Mouse (Mus musculus) T-helper 1 cell (primary cell): Measurements from ENCODE around the gene Xbp1.

ENCODE experiments used
- in situ Hi-C: fragments of 300-600 bp; cut with MboI, MseI; formaldehyde crosslinking; loops from one replicate; pipeline ENCODE4 v1.15.1; 2025; ENCODE audit warnings: high pct_unique_total_duplicates

Xbp1 gene

DNA sequence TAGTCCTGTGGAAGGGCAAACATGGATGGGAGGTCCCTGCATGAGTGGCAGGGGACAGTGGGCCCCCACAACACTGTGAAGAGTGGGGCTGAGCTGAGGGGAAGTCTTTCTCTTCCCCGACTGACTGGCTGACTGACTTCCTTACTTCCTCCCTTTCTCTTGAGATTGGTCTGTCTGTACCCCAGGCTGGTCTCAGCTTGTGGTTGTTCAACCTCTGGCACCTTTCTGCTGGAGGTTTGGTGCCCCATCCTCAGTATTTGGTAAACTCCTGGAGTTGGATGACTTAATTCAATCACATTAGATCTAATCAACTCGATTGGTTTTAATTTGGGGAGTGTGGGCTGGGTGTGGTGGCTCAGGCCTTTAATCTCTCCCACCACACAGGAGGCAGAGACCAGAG, 46.0 kb downstream of the Xbp1 start:
- in situ Hi-C loops, result no loop called here

DNA sequence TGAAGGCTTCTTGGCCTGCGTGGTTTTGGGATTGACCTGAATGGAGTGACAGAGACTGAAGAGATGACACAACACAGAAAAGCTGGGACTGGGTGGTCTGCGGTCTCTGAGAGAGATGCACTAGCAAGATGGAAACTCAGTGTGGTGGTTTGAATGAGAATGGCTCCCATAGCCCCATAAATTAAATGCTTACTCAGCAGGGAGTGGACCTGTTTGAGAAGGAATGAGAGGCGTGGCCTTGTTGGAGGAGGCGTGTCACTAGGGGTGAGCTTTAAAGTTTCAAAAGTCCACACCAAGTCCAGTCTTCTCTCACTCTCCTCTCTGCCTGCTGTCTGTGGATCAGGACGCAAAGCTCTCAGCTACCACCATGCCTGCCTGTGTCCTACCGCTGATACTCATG, 47.2 kb downstream of the Xbp1 start:
- in situ Hi-C loops, result no loop called here

DNA sequence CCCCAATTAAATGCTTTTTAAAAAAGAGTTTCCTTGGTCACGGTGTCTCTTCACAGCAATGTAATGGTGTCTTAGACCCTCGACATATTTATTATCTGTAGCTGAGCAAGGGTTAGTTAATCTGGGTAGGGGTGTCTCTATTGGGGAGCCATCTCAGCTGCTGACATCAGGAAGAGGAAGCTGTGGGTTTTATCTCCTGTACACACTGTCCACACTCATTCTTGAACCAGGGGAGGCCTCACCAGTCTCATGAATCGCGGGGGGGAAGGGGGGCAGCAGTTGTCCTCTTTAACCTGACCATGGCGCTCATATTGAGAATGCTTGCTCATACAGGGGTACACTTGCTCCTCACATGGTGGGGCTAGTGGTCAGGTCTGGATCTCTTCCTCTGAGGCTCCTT, 47.6 kb downstream of the Xbp1 start:
- in situ Hi-C loops, result no loop called here

DNA sequence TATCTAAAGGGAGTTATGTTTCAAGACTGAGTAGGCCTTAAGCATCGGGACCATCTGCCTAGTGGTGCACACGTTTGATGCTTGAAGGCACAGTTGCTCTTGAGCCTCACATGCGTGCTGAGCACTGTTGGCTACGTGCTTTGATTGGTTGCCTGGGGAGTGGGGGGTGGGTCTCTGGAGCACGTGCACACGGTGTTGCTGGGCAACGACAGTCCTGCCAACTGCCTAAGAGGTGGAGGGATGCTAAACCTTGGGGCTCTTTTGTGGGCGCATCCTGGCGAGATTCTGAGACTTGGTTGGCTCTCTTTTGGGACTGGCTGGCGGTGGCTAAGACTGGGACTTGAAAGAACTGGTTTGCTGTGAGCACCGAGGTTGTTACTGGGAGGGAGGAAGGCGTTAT, 49.0 kb downstream of the Xbp1 start, which contains the start of gene Ankrd36:
Ankrd36 (plus strand) TSS at position 211 of the 400 bp plus-strand sequence.
- in situ Hi-C loops, result no loop called here

DNA sequence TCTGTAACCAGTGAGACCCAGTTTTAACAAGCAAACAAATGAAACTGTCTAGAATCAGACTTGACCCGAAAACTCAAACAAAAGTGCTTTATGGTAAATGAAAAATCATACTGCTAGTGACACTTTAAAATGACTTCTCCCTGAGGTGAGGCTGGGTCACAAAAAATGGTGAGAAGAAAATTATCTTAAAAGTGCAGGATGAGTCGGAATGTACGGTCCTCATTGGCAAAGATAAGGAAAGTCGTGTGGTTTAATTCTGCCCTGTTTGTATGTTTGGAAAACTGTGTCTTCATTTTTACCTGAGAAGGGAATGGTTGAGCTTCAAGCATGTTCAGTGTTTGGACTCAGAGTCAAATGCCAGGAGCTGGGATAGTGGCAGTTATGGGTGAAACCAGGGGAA, 51.4 kb downstream of the Xbp1 start:
- in situ Hi-C loops, result no loop called here

DNA sequence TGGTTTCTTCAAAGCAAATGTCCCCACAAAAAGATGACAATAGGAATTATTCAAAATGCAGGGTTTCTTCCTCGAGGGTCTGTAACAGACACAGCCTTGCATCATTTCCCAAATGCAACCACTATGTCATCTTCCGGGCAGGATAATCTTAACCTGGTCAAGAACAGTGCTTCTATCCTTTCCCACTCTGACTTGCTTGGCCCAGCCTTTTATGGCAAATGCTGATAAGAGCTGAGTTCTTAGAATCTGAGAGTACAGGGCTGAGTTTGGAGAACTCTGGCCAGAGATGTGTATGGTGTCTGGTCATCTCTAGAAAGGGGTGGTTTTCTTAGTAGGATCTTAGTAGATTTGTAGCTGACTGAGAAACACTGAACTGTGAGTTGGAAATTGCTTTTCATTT, 53.4 kb downstream of the Xbp1 start:
- in situ Hi-C loops, result no loop called here

DNA sequence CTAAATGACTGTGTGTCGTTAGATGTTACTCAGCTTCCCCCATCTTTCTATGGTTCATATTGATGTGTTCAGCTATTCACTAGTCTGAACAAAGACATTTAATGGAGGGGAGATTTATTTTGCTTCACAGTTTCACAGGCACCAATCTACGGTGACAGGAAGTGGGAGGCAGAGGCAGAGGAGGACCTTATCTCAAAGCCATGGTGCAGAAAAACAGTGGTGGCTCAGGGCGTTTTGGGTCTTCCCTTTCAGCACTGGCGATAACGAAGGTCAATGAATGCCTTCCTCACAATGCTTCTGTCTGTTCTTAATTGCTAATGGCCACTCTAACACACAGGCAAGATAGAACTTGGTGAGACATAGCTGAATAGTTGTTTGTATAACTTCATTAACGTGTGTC, 54.6 kb downstream of the Xbp1 start:
- in situ Hi-C loops, result no loop called here
